Mouse (Mus musculus): ENCODE measurements at regions not wholly inside any gene's neighbourhood (a gene's known extent, or its start where the extent isn't known, plus 50 kb on each side); places are given as distances from the start of the nearest gene placed in this dataset.
A peak's percentile ranks its signal among the peaks of the same experiment; 100 is the strongest.
"Not testable (repeated sequence)": the region's sequence is repeated elsewhere in the genome, so short reads cannot be mapped to it uniquely, and the experiment has no call there.

DNA sequence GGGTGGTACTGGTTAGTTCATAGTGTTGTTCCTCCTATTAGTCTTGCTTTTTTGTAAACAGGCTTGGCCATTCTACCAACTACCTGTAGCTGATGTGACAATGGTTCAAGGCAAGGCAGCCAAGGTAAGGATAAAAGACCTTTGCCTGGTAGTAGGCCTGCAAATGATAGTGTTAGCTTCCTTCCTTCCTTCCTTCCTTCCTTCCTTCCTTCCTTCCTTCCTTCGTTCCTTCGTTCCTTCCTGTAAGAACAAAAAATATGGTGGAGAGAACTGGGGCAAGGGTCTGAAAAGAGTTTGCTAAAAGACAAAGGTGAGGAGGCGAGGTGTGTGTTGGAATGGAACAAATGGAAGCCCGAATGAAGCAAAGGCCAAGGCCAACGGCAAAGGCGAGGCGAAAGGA lies 84.8 kb upstream of the Ezh2 start:
- WGBS = 68% methylated on average over 2 of the region's 7 CpGs
- not testable (repeated sequence) for H3K4me1 ChIP-seq (ENCODE audit: control insufficient read depth, insufficient read depth, low read length); H3K4me3 ChIP-seq (replicated peaks; ENCODE audit: control insufficient read depth, low read depth, low read length); H3K27ac ChIP-seq (ENCODE audit: control insufficient read depth, insufficient read depth, low read depth, low read length, poor library complexity)

DNA sequence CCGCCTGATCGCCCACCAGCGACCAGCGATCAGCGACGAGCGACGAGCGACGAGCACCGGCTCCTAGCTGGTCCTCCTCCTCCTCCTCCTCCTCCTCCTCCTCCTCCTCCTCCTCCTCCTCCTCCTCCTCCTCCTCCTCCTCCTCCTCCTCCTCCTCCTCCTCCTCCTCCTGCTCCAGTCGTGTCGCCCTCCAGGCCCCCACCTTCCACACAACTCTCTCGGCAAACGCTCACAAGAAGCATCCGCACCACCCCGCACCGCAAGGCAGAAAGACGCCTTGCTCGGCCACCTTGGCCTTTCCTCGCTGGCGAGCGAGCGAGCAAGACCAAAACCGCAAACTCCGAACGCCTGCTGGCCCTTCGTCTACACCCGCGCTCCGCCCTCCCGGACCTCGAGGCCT lies 77.6 kb upstream of the Ezh2 start:
- not testable (repeated sequence) for H3K4me3 ChIP-seq (replicated peaks; ENCODE audit: control insufficient read depth, low read depth, low read length); H3K27ac ChIP-seq (ENCODE audit: control insufficient read depth, insufficient read depth, low read depth, low read length, poor library complexity); H3K4me1 ChIP-seq (ENCODE audit: control insufficient read depth, insufficient read depth, low read length)
- WGBS = 0% methylated on average over 10 of the region's 33 CpGs

GRCm38 (mm10) chr6:47652880-47653279 lies 57.7 kb upstream of the Ezh2 start:
- not testable (repeated sequence) for H3K4me1 ChIP-seq (ENCODE audit: control insufficient read depth, insufficient read depth, low read length); H3K27ac ChIP-seq (ENCODE audit: control insufficient read depth, insufficient read depth, low read depth, low read length, poor library complexity); H3K4me3 ChIP-seq (replicated peaks; ENCODE audit: control insufficient read depth, low read depth, low read length)
- WGBS = 72% methylated on average over 3 of the region's 3 CpGs

DNA sequence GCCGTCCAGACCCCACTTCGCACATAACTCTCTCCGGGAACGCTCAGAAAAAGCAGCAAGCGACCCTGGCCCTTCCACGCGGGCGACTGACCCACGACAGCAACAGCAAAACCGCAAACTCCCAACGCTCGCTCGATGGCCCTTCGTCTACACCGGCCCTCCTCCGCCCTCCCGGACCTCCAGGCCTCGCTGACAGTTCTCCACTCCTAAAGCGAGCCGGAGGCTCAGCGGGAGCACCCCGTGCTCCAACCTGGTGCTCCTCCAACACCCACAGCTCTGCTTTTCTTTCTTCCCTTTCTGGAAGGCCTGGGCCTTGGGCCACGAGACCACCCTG lies 56.2 kb upstream of the Ezh2 start:
- not testable (repeated sequence) for H3K27ac ChIP-seq (ENCODE audit: control insufficient read depth, insufficient read depth, low read depth, low read length, poor library complexity); H3K4me1 ChIP-seq (ENCODE audit: control insufficient read depth, insufficient read depth, low read length)
- peak overlapping the region; percentile 67 for H3K4me3 ChIP-seq (replicated peaks; ENCODE audit: control insufficient read depth, low read depth, low read length)
- under 1% methylated on average over 22 of the region's 23 CpGs for WGBS

- H3K27ac ChIP-seq (ENCODE audit: control insufficient read depth, insufficient read depth, low read depth, low read length, poor library complexity) = peak overlapping the region; percentile 51
- TF ChIP-seq POLR2A (IDR thresholded peaks at IDR 0.05; ENCODE audit: borderline replicate concordance, control insufficient read depth, low read depth, low read length) = no peak
- TF ChIP-seq CTCF (IDR thresholded peaks at IDR 0.05; ENCODE audit: control insufficient read depth, insufficient read depth, low read length) = peak; percentile 73
- H3K4me1 ChIP-seq (ENCODE audit: control insufficient read depth, insufficient read depth, low read length) = peaks cover 1% of the 10 kb centered on the region; the same call in 1 of the 2 replicates
- WGBS = 2% methylated on average over 46 of the region's 46 CpGs
- peak overlapping the region; percentile 67 for H3K4me3 ChIP-seq (replicated peaks; ENCODE audit: control insufficient read depth, low read depth, low read length)
Measured at GRCm38 (mm10) chr6:47650463-47651384, 55.6 kb upstream of the Ezh2 start.

- 71% methylated on average over 6 of the region's 6 CpGs for WGBS
- no peak for TF ChIP-seq CTCF (IDR thresholded peaks at IDR 0.05; ENCODE audit: control insufficient read depth, insufficient read depth, low read length)
- no peak for TF ChIP-seq POLR2A (IDR thresholded peaks at IDR 0.05; ENCODE audit: borderline replicate concordance, control insufficient read depth, low read depth, low read length)
- peaks cover 1% of the 10 kb centered on the region; the same call in 1 of the 2 replicates for H3K4me1 ChIP-seq (ENCODE audit: control insufficient read depth, insufficient read depth, low read length)
- no peak overlapping the region for H3K27ac ChIP-seq (ENCODE audit: control insufficient read depth, insufficient read depth, low read depth, low read length, poor library complexity)
- no peak overlapping the region for H3K4me3 ChIP-seq (replicated peaks; ENCODE audit: control insufficient read depth, low read depth, low read length)
Measured at GRCm38 (mm10) chr6:47649961-47650360, 54.8 kb upstream of the Ezh2 start.

DNA sequence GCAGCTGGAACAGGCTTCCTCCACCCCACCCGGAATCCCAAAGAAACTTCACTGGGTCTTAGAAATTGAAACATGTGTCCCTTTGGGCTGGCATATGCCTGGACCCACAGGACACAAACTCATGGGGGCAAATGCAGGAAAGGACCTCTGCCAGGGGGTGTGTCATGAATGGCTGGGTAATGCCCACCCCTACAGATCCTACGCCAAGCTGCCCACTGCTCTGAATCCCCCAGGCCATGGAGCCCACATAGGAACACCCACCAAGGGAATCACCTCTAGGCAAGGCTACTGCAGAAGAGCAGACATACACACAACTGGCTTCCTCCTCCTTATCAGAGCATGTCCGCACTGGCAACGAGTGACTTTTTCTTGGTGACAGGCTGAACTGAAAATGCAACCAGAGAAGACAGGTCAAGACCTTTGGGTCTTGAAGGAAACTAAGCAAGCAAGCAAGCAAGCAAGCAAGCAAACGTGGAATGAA lies 54.4 kb upstream of the Ezh2 start:
- no peak overlapping the region for H3K4me3 ChIP-seq (replicated peaks; ENCODE audit: control insufficient read depth, low read depth, low read length)
- 57% methylated on average over 5 of the region's 5 CpGs for WGBS
- TF ChIP-seq CTCF (IDR thresholded peaks at IDR 0.05; ENCODE audit: control insufficient read depth, insufficient read depth, low read length) = no peak
- no peak for TF ChIP-seq POLR2A (IDR thresholded peaks at IDR 0.05; ENCODE audit: borderline replicate concordance, control insufficient read depth, low read depth, low read length)

DNA sequence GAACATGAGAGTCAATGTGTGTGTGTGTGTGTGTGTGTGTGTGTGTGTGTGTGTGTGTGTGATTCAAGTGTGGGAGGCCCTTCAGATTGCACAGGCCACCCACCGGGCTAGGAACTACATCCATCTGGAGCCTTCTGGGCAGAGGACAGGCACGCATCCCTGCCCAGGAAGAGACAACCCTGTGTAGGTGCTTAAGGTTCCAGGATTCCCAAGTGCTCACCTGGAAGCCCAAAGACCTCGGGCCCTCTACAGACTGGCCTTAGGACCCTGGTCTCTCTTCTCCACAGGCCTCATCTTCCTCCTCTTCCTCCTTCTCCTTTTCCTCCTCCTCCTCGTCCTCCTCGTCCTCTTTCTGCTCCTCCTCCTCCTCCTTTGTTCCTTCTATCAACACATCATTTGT lies 53.8 kb upstream of the Ezh2 start:
- Histone ChIP-seq H3K4me3 (replicated peaks; ENCODE audit: control insufficient read depth, low read depth, low read length) (no peak overlapping the region), H3K27ac (ENCODE audit: control insufficient read depth, insufficient read depth, low read depth, low read length, poor library complexity) (no peak overlapping the region), H3K4me1 (ENCODE audit: control insufficient read depth, insufficient read depth, low read length) (peaks cover 1% of the 10 kb centered on the region; the same call in 1 of the 2 replicates)
- WGBS = 74% methylated on average over 5 of the region's 5 CpGs
- no peak for TF ChIP-seq CTCF (IDR thresholded peaks at IDR 0.05; ENCODE audit: control insufficient read depth, insufficient read depth, low read length)
- TF ChIP-seq POLR2A (IDR thresholded peaks at IDR 0.05; ENCODE audit: borderline replicate concordance, control insufficient read depth, low read depth, low read length) = no peak

More for the DNA sequence above, 54.4 kb upstream of the Ezh2 start:
- peaks cover 1% of the 10 kb centered on the region; the same call in 1 of the 2 replicates for H3K4me1 ChIP-seq (ENCODE audit: control insufficient read depth, insufficient read depth, low read length)
- H3K27ac ChIP-seq (ENCODE audit: control insufficient read depth, insufficient read depth, low read depth, low read length, poor library complexity) = no peak overlapping the region

- no peak overlapping the region for H3K4me3 ChIP-seq (replicated peaks; ENCODE audit: control insufficient read depth, low read depth, low read length)
- TF ChIP-seq CTCF (IDR thresholded peaks at IDR 0.05; ENCODE audit: control insufficient read depth, insufficient read depth, low read length) (no peak), POLR2A (IDR thresholded peaks at IDR 0.05; ENCODE audit: borderline replicate concordance, control insufficient read depth, low read depth, low read length) (no peak)
- H3K27ac ChIP-seq (ENCODE audit: control insufficient read depth, insufficient read depth, low read depth, low read length, poor library complexity) = no peak overlapping the region
- WGBS = 85% methylated on average over 7 of the region's 7 CpGs
- H3K4me1 ChIP-seq (ENCODE audit: control insufficient read depth, insufficient read depth, low read length) = peaks cover 1% of the 10 kb centered on the region; the same call in 1 of the 2 replicates
Measured at GRCm38 (mm10) chr6:47648316-47648715, 53.2 kb upstream of the Ezh2 start.

All from bone marrow, adult 2 months (tissue).